Mouse (Mus musculus) neural tube, postnatal 0 days (tissue): ENCODE measurements around the gene Gm9936. TPM values are rescaled to one million over a fixed set of nuclear protein-coding genes. Genes with fewer than 3 reads are reported as not detected.

Source experiments
- microRNA-seq: library from miRNA; unstranded; fragments of <30 nt; microRNA quantifications from one replicate; pipeline ENCODE4, GENCODE M21; 2016
- polyA plus RNA-seq: library from polyadenylated mRNA; unstranded; fragments of >200 nt; fragmentation: Nextera tagmentation; extraction: Ambion mirVana; gene quantifications from 2 replicates; pipeline ENCODE4 v1.2.1, GENCODE M21; 2015

The Gm9936 gene
- polyA plus RNA-seq = 2.0 and 2.6 TPM in 2 replicates

GRCm38 (mm10) chr5:114858582-114858981 is at the start of gene Gm9936:
TSS of gene Gm9936 (minus strand) at chr5:114858682.

DNA sequence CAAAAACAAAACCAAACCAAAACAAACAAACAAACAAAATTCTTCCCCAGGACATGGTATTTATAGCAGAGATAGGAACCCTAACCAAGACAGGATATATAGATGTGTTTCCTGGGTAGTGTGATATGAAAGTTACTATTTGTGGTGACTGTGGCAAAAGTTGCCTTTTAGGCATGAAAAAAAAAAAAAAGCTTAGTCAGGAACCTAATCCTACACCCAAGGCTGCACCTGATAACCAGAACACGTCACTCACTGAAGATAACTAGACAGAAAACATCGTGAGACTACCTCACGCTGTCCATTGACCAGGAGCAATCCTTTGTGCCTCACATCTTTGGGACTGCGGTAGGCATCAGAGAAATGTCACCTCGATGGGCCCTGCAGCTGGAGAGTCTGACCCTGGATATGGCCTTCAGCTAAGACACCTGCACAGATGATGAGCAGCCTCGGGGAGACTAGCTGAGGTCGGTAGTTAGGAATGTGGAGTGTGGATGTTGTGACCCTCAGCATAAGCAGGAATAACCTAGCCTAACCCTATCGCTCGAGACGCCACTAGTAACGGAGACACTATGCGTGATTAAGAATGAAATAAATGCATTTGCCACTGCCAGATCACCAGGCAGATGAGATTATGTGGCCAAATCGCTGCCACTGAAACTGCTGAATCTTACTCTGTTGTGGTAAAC is 38.3 kb upstream of the Gm9936 start, which contains the start of gene Oasl2:
TSS of gene Oasl2 (plus strand) at position 249 of the 686 bp plus-strand sequence.

DNA sequence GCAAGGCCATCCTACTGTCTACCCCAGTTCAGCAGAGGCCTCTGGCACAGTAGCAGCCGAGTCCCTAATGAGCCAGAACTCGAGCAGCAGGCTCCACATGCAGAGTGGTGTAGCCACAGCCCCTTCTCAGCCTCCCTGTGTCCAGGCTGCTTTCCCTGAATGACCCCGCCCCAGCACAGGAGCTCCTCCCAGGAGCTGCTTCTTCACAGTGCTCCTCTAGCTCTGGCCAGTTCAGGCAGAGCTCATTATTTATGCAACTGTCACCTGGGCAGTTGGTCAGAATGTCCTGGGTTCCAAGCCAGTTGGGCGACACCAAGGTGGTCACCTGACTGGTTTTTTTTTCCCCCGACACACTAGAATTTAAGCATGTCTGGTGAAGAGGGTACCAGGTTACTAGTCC is 5.1 kb downstream of the Gm9936 start, which contains the start of gene 4930519G04Rik:
TSS of gene 4930519G04Rik (plus strand) at position 301 of the 400 bp plus-strand sequence.

DNA sequence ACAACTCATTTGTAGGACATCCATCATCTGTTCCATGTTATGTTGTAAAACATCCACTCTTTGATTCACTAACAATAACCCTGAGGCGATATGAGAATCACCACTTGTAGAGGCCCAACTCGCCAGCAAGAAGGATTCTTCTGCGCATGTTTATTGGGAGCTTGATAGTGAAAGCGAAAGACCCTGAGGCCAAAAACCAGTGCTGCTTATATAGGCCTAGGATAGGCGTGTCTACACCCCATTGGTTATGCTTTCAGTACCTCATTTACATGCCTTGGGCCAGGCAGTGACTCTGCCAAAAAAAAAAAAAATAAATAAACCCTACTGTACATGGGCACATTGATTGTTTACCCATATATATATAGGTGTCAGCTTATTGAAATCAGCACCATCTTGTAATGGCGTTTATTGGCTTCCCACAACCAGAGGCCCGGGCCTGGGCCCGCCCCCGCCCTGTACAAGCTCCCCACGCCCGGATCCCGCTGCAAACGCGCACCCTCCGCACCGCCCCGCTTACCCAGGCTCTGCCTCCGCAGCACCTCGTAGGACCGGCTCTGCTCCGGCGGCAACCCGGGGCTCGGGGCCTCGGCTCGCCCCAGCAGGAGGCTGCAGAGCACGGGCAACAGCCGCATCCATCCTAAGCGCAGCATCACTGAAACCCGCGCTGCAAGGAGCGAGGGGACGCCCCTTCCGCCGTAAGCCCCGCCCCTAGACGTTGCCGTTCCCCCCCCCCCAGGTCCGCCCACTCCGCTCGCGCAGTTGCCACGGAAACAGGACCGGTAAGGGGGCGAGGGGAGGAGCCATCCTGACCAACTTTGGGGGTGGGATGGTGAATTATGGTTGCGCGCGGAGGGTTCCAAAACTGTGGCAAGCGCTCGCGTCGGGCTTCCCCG is 35.4 kb downstream of the Gm9936 start, which contains the start of gene 1500011B03Rik:
TSS of gene 1500011B03Rik (minus strand) at position 673 of the 893 bp plus-strand sequence.

Small RNA genes within 50 kb of the gene (microRNA-seq; reads per million reads assigned to microRNA genes)
- gene Mir6240 = 1.7 reads per million

Other genes starting within 250 kb of the Gm9936 start
- gene Trpv4, start 200.3 kb downstream of the Gm9936 start, polyA plus RNA-seq = 1.1 and 1.5 TPM in 2 replicates
- 58.5 and 67.5 TPM in 2 replicates for gene Gltp, start 167.7 kb downstream of the Gm9936 start, polyA plus RNA-seq
- gene Tchp, start 150.9 kb downstream of the Gm9936 start, polyA plus RNA-seq = 12.3 and 13.2 TPM in 2 replicates
- 29.3 and 30.6 TPM in 2 replicates for gene Ankrd13a, start 84.0 kb downstream of the Gm9936 start, polyA plus RNA-seq
- gene Git2, start 83.2 kb downstream of the Gm9936 start, polyA plus RNA-seq = 33.4 and 38.9 TPM in 2 replicates
- 337 and 360 TPM in 2 replicates for gene 1500011B03Rik, start 35.2 kb downstream of the Gm9936 start, polyA plus RNA-seq
- gene 4930519G04Rik, start 5.0 kb downstream of the Gm9936 start, polyA plus RNA-seq = not detected in 2 replicates
- gene Oasl2, start 38.3 kb upstream of the Gm9936 start, polyA plus RNA-seq = 6.6 and 7.8 TPM in 2 replicates
- gene Oasl1, start 64.6 kb upstream of the Gm9936 start, polyA plus RNA-seq = 0.27 and 1.3 TPM in 2 replicates
- gene 2210016L21Rik, start 83.5 kb upstream of the Gm9936 start, polyA plus RNA-seq = 220 and 232 TPM in 2 replicates
- 0.06 and 0.09 TPM in 2 replicates for gene Hnf1a, start 112.4 kb upstream of the Gm9936 start, polyA plus RNA-seq
- gene Sppl3, start 152.5 kb upstream of the Gm9936 start, polyA plus RNA-seq = 49.0 and 72.3 TPM in 2 replicates
- gene Gm10401, start 239.6 kb upstream of the Gm9936 start, polyA plus RNA-seq = 41.5 and 53.5 TPM in 2 replicates